Mouse (Mus musculus) liver, embryonic 16.5 days (tissue): ENCODE results near the gene Ccdc84. TPM values are rescaled to one million over a fixed set of nuclear protein-coding genes. Genes with fewer than 3 reads are reported as not detected.
"Not testable (repeated sequence)": the region's sequence is repeated elsewhere in the genome, so short reads cannot be mapped to it uniquely, and the experiment has no call there.

Source experiments
- ATAC-seq: fragments of 200-750 bp; cut with Nextera tagmentation; 2 replicates; pipeline ENCODE4 v1.8.0; 2017; ENCODE audit warnings: low read depth, mild to moderate bottlenecking, moderate number of reproducible peaks, moderate library complexity
- H3K27ac ChIP-seq: fragments of 300-500 bp; sonication (generic); 2 replicates; pipeline ENCODE4 v1.5.1; 2014; ENCODE audit warnings: mild to moderate bottlenecking, low read length
- H3K27me3 ChIP-seq: fragments of 300-500 bp; sonication (generic); 2 replicates; pipeline ENCODE4 v1.6.1; 2014; ENCODE audit warnings: low read depth, low read length, mixed read lengths; ENCODE audit not compliant: control insufficient read depth, insufficient read depth
- H3K36me3 ChIP-seq: fragments of 300-500 bp; sonication (generic); 2 replicates; pipeline ENCODE4 v1.6.1; 2014; ENCODE audit warnings: mild to moderate bottlenecking; ENCODE audit not compliant: control insufficient read depth, insufficient read depth
- H3K4me1 ChIP-seq: fragments of 300-500 bp; sonication (generic); 2 replicates; pipeline ENCODE4 v1.6.1; 2014; ENCODE audit warnings: low read depth, low read length, mixed read lengths; ENCODE audit not compliant: control insufficient read depth
- H3K4me2 ChIP-seq: fragments of 300-500 bp; sonication (generic); 2 replicates; pipeline ENCODE4 v1.6.1; 2014; ENCODE audit warnings: low read depth, low read length, mixed read lengths
- H3K4me3 ChIP-seq: fragments of 300-500 bp; sonication (generic); 2 replicates; pipeline ENCODE4 v1.5.1; 2014; ENCODE audit warnings: low read depth, mild to moderate bottlenecking, low read length
- H3K9ac ChIP-seq: fragments of 300-500 bp; sonication (generic); 2 replicates; pipeline ENCODE4 v1.6.1; 2014; ENCODE audit warnings: low read depth, low read length
- H3K9me3 ChIP-seq: fragments of 300-500 bp; sonication (generic); replicated peaks from 2 replicates; pipeline ENCODE4 v1.6.1; 2016; ENCODE audit warnings: low read length; ENCODE audit not compliant: control insufficient read depth
- WGBS: fragments of 180-500 bp; shearing (Covaris S2); extraction: QIAGEN DNeasy Blood & Tissue Kit; methylation state at CpG from one replicate; pipeline ENCODE4 v1.1.7; 2014; ENCODE audit not compliant: insufficient replicate concordance; 5-methylcytosine and 5-hydroxymethylcytosine counted together
- polyA plus RNA-seq: library from polyadenylated mRNA; unstranded; fragments of >200 nt; fragmentation: Nextera tagmentation; extraction: Ambion mirVana; gene quantifications from 2 replicates; pipeline ENCODE4 v1.2.1, GENCODE M21; 2015

Gene Ccdc84
- polyA plus RNA-seq: 12.2 and 16.3 TPM in 2 replicates

- Histone ChIP-seq H3K36me3 (peaks cover 9% of the 10 kb centered on the region; the same call in 1 of the 2 replicates), H3K4me1 (peaks cover 12% of the 10 kb centered on the region), H3K9me3 (no peaks in the 10 kb centered on the region), H3K4me3 (peak within 1 kb of the TSS; percentile 90), H3K27me3 (no peaks in the 10 kb centered on the region), H3K4me2 (peak within 1 kb of the TSS; percentile 91), H3K27ac (peak within 1 kb of the TSS; percentile 76), H3K9ac (peak within 1 kb of the TSS; percentile 90)
- ATAC-seq: no peak
- WGBS: 70% methylated on average over 14 of the region's 14 CpGs
These were observed at the start of gene Ccdc84 for GRCm38 (mm10) chr9:44418519-44419385. Gene Ccdc84 (minus strand): TSS chr9:44418569.

- Histone ChIP-seq H3K4me2 (no peak overlapping the region), H3K4me3 (no peak overlapping the region), H3K9ac (no peak overlapping the region), H3K27ac (no peak overlapping the region), H3K36me3 (no peaks in the 10 kb centered on the region), H3K4me1 (no peaks in the 10 kb centered on the region), H3K9me3 (no peaks in the 10 kb centered on the region), H3K27me3 (peaks cover 3% of the 10 kb centered on the region; the same call in 1 of the 2 replicates)
- no peak for ATAC-seq
- 42% methylated on average over 5 of the region's 5 CpGs for WGBS
These were observed 43.6 kb upstream of the Ccdc84 start for GRCm38 (mm10) chr9:44461950-44462349.

- no peaks in the 10 kb centered on the region for H3K9me3 ChIP-seq
- H3K27ac ChIP-seq: no peak overlapping the region
- 26% methylated on average over 11 of the region's 11 CpGs for WGBS
- H3K4me1 ChIP-seq: no peaks in the 10 kb centered on the region
- H3K4me3 ChIP-seq: no peak overlapping the region
- no peak overlapping the region for H3K9ac ChIP-seq
- H3K36me3 ChIP-seq: no peaks in the 10 kb centered on the region
- no peak overlapping the region for H3K4me2 ChIP-seq
- no peak for ATAC-seq
- H3K27me3 ChIP-seq: peaks cover 15% of the 10 kb centered on the region
These were observed 38.8 kb upstream of the Ccdc84 start for GRCm38 (mm10) chr9:44457035-44457742.

- Histone ChIP-seq H3K4me2 (no peak within 1 kb of the TSS), H3K9me3 (no peaks in the 10 kb centered on the region), H3K27ac (no peak within 1 kb of the TSS), H3K4me1 (no peaks in the 10 kb centered on the region), H3K36me3 (no peaks in the 10 kb centered on the region), H3K4me3 (no peak within 1 kb of the TSS), H3K27me3 (peaks cover 15% of the 10 kb centered on the region), H3K9ac (no peak within 1 kb of the TSS)
- WGBS: 29% methylated on average over 4 of the region's 4 CpGs
- ATAC-seq: no peak
These were observed 36.5 kb upstream of the Ccdc84 start, which contains the start of gene Upk2 for GRCm38 (mm10) chr9:44454891-44455220. Gene Upk2 (minus strand): TSS chr9:44454976.

- Histone ChIP-seq H3K36me3 (no peaks in the 10 kb centered on the region), H3K4me1 (no peaks in the 10 kb centered on the region), H3K4me2 (no peak overlapping the region), H3K27me3 (peaks cover 15% of the 10 kb centered on the region), H3K27ac (no peak overlapping the region), H3K9me3 (no peaks in the 10 kb centered on the region), H3K4me3 (no peak overlapping the region), H3K9ac (no peak overlapping the region)
- peak; percentile 54; the same call in 1 of the 2 replicates for ATAC-seq
- WGBS: 14% methylated on average over 14 of the region's 14 CpGs
These were observed 35.9 kb upstream of the Ccdc84 start for GRCm38 (mm10) chr9:44454132-44454890.

GRCm38 (mm10) chr9:44450387-44450786, 32.0 kb upstream of the Ccdc84 start:
- Histone ChIP-seq H3K4me3 (no peak overlapping the region), H3K27ac (no peak overlapping the region), H3K27me3 (peaks cover 10% of the 10 kb centered on the region), H3K9me3 (no peaks in the 10 kb centered on the region), H3K9ac (no peak overlapping the region), H3K4me2 (no peak overlapping the region), H3K36me3 (no peaks in the 10 kb centered on the region), H3K4me1 (no peaks in the 10 kb centered on the region)
- ATAC-seq: no peak

- not testable (repeated sequence) for H3K9ac ChIP-seq, H3K27ac ChIP-seq, ATAC-seq, H3K4me1 ChIP-seq, H3K36me3 ChIP-seq, H3K4me3 ChIP-seq, H3K4me2 ChIP-seq, H3K27me3 ChIP-seq, H3K9me3 ChIP-seq
- 65% methylated on average over 7 of the region's 7 CpGs for WGBS
These were observed 26.1 kb upstream of the Ccdc84 start for GRCm38 (mm10) chr9:44444402-44445025.

GRCm38 (mm10) chr9:44440961-44441360, 22.6 kb upstream of the Ccdc84 start, which contains the start of gene Foxr1:
Gene Foxr1 (minus strand): TSS chr9:44441136.
- Histone ChIP-seq H3K9me3 (no peaks in the 10 kb centered on the region), H3K4me3 (no peak within 1 kb of the TSS), H3K27me3 (no peaks in the 10 kb centered on the region), H3K4me2 (no peak within 1 kb of the TSS), H3K9ac (no peak within 1 kb of the TSS), H3K36me3 (no peaks in the 10 kb centered on the region), H3K27ac (no peak within 1 kb of the TSS), H3K4me1 (no peaks in the 10 kb centered on the region)
- ATAC-seq: no peak
- WGBS: 69% methylated on average over 19 of the region's 19 CpGs
